Mouse (Mus musculus): ENCODE measurements around the gene Msantd1. TPM values are rescaled to one million over a fixed set of nuclear protein-coding genes. Genes with fewer than 3 reads are reported as not detected.

The Msantd1 gene
- 0.87 and 1.3 TPM in 2 replicates for polyA plus RNA-seq (2015; fragmentation: Nextera tagmentation; extraction: Ambion mirVana)

DNA sequence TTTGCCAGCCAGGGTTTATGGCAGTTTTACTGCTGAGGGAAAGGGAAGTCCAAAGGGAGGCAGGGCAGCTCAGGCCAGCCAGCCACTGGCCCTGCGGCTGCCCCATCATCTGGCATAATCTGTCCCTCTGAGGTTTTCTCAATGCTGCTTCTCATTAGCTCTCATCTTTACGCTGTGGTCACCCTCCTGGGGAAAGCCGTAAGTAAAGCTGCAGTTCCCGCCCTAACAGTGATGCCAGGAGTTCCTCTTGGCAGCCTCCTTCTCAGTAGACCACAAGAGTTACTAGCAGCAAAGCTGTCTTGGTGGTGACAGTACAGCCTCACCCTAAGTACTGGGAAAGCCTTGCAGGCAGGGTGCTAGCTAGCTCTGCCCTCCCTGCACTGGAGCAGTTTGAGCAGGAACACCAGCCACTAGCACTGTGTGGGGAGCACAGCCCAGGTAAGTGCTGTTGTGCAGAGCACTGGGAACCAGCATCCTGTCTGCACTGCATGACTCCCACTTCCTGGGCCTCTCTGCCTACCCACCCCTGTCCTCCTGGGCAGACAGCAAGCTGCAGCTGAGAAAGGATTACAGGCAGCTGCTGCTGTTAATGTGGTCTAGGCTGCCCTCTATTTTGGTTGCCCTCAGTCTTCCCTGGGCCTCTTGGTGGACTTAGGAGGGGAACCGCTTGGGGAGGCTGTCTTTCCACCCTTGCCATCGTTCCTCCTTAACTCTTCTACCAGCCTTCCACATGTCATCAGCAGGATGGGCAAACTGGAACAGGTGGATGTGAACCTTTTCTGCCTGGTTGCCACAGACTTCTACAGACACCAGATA is at the start of gene Msantd1:
Gene Msantd1, plus strand, starts transcription at position 103 of the 816 bp plus-strand sequence.

DNA sequence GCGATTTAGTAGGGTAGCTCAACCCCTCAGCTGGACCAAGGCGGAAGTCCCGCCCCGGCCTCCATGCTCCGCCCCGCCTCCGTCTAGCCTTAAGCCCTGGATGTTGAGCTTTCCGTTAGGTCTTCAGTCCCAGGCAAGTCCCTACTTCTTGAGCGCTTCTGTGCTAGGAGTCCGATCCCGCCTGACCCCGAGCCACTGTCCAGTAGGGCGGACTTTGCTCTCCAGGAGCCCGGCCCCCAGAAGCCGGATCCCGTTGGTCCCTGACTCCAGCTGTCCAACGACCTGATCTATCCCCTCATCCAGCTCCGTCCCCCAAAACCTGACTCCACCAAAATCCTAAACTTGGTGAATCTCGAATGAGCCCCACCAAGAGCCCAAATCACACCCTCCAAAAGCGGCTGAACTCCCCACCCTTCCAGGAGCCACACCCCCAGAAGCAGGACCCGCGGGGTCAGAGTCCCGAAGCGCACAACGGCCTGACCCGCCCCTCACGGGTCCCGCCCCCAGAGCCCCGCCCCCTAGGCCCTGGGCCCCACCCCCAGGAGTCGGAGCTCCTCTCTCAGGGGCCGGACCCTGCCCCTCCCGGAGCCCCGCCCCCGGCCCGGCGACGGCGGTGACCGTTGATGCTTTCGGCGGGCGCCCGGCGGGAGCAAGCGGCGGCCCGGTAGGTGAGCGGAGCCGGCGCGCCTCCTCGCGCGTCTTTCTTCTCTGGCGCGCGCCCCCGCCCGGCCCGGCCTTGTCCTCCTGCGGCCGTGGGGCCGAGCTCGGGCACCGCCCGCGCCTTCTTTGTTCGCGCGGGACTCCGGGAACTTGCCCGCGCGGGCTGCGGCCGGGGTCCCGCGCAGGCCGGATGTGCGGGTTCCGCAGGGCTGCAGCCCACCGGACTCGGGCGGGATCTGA is 41.3 kb downstream of the Msantd1 start, which contains the start of gene Rgs12:
Gene Rgs12, plus strand, starts transcription at position 585 of the 900 bp plus-strand sequence.

Other genes starting within 250 kb of the Msantd1 start
- 11.7 and 14.9 TPM in 2 replicates for gene Nop14, start 247.9 kb upstream of the Msantd1 start, polyA plus RNA-seq (2015; fragmentation: Nextera tagmentation; extraction: Ambion mirVana)
- gene Grk4, start 247.6 kb upstream of the Msantd1 start, polyA plus RNA-seq (2015; fragmentation: Nextera tagmentation; extraction: Ambion mirVana): 4.0 and 4.5 TPM in 2 replicates
- 3.5 and 5.8 TPM in 2 replicates for gene Htt, start 146.3 kb upstream of the Msantd1 start, polyA plus RNA-seq (2015; fragmentation: Nextera tagmentation; extraction: Ambion mirVana)
- gene Rgs12, start 41.4 kb downstream of the Msantd1 start, polyA plus RNA-seq (2015; fragmentation: Nextera tagmentation; extraction: Ambion mirVana): 12.9 and 16.1 TPM in 2 replicates
- 5.4 and 9.3 TPM in 2 replicates for gene Hgfac, start 133.5 kb downstream of the Msantd1 start, polyA plus RNA-seq (2015; fragmentation: Nextera tagmentation; extraction: Ambion mirVana)
- gene Dok7, start 148.8 kb downstream of the Msantd1 start, polyA plus RNA-seq (2015; fragmentation: Nextera tagmentation; extraction: Ambion mirVana): 3.5 and 6.2 TPM in 2 replicates
- gene Lrpap1, start 197.8 kb downstream of the Msantd1 start, polyA plus RNA-seq (2015; fragmentation: Nextera tagmentation; extraction: Ambion mirVana): 115 and 136 TPM in 2 replicates

All from adrenal gland, postnatal 0 days (tissue).